Mouse (Mus musculus) left cerebral cortex, postnatal 14 days (tissue): ENCODE measurements around the gene Tmem217. TPM values are rescaled to one million over a fixed set of nuclear protein-coding genes. Genes with fewer than 3 reads are reported as not detected.
A peak's percentile ranks its signal among the peaks of the same experiment; 100 is the strongest.
"Not testable (repeated sequence)": the region's sequence is repeated elsewhere in the genome, so short reads cannot be mapped to it uniquely, and the experiment has no call there.

Experiments used
- DNase-seq, 2 experiments: peaks; one replicate each; pipeline ENCODE4 v3.0.0; 2021 to 2022; ENCODE audit warnings: low spot score in 2 of 2, mixed read lengths in 1 of 2
- intact Hi-C: fragments of 180-260 bp; cut with DNase I; formaldehyde crosslinking; loops from one replicate; pipeline ENCODE4 v1.15.1; 2025
- total RNA-seq, 2 experiments: library from RNA; stranded (reverse); gene quantifications; 2 replicates each; pipeline ENCODE4 v1.2.3; 2021

Tmem217 gene
- total RNA-seq, 2 experiments from 2014 or later, result 0.68 TPM; not detected in 1

- DNase-seq, result no peak
Observed at GRCm38 (mm10) chr17:29551019-29551418, 1.2 kb downstream of the Tmem217 start.

GRCm38 (mm10) chr17:29549543-29550428, 2.4 kb downstream of the Tmem217 start, which contains the start of the genes Gm17657 and Tbc1d22b:
Gene Gm17657 (minus strand): TSS chr17:29549638.
Gene Tbc1d22b (plus strand): TSS chr17:29549785.
- DNase-seq, result peak; percentile 93 to 95

More at GRCm38 (mm10) chr17:29551019-29551418, 1.2 kb downstream of the Tmem217 start:
- intact Hi-C loops, result no loop called here

DNA sequence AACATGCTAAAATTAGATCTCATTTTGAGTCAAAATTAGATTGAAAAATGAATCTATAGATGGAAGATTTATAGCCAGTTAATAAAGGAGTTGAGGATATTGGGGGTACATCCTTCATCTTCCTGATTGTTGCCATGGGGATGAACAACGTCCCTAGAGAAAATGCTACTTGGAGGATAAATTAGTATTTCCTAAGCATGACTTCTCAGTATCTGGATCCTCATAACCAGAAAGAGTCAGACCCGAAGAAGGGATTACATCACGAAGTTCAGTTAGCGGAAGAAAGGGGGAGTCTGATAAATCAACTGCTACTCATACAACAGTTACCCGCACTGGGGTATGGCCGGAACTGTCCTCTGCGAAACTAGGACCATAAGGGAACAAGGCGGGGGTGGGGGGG, 3.2 kb downstream of the Tmem217 start:
- intact Hi-C loops, result no loop called here
- no peak for DNase-seq

More at GRCm38 (mm10) chr17:29549543-29550428, 2.4 kb downstream of the Tmem217 start, which contains the start of the genes Gm17657 and Tbc1d22b:
- intact Hi-C loops, result no loop called here

DNA sequence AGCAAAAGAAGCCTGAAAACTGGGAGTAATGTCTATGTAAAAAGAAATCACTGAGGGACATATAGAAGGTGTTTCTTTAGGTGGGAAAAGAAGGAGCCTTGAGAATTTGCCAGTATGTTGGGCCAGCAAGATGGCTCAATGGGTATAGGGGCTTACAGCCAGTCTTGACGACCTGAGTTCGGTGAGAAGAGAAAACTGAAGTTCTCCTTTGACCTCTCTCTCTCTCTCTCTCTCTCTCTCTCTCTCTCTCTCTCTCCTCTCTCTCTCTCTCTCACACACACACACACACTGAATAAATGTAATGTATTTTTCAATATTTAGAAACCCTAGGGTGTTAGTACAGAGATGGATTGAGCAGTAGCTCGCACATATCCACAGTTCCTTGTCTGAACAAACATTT, 3.7 kb downstream of the Tmem217 start:
- intact Hi-C loops, result no loop called here
- no peak for DNase-seq

DNA sequence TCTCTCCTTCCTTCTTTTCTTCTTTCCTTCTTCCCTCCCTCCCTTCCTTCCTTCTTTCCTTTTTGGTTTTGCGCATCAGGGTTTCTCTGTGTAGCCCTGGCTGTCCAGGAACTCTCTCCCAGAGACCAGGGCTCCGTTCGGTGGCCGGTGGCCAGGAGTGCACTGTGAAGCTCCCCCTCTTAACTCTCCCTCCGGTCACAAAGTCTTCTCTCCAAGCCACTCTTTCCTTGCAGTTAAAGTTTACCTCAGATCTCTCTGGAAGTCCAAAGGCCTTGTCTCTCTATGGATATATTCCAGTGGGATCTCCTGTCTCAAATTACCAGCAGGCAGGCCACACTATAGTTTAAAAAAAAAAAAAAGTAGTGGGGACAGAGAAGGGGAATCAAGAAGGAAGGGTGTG, 6.9 kb downstream of the Tmem217 start:
- intact Hi-C loops, result no loop called here
- DNase-seq, result no peak

DNA sequence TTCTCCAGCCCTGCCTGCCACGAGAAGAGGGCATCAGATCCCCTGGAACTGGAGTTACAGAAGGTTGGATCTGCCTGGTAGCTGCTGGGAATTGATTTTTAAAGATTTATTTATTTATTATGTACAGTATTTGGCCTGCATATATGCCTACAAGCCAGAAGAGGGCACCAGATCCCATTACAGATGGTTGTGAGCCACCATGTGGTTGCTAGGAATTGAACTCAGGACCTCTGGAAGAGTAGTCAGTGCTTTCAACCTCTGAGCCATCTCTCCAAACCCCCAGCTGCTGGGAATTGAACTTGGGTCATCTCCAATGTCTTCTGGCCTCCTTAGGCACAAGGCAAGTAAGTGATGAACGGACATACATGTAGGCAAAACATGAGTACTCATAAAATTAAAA, 8.1 kb downstream of the Tmem217 start:
- DNase-seq, result no peak
- intact Hi-C loops, result no loop called here

DNA sequence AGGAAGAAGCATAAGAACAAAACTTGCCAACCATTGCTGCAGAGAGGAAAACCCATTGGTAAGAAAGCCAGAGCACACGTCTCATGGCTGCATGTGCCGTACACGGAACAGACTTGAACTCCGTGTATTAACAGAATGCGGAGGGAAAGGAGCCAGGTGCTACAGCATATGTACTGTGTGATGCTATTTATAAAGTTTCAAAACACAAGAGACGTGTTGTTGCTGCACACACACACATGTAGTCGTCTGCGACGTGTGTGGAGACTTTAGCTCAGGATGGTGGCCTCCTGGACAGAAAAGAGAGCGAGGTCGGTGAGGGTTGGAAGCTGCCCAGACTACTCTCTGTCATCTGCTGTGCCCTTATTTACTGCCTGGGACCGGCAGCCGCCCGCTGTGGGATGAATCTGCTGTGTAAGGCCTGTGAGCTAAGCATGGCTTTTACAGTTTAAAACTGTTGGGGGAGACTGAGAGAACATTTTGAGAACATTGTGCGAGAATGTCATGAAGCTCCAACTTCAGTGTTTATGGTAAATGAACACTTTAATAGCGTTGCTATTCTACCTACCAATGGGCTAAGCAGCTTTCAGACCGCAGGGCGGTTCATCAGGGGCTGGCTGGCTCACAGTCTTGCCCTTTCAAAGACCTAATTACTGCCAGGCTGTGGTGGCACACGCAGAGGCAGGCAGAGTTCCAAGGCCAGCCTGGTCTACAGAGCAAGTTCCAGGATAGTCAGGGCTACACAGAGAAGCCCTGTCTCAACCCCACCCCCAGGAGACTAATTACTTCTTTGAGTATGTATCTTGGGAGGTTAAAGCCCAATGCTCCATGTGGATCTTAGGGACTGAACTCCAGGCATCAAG, 9.1 kb downstream of the Tmem217 start:
- no peak for DNase-seq

DNA sequence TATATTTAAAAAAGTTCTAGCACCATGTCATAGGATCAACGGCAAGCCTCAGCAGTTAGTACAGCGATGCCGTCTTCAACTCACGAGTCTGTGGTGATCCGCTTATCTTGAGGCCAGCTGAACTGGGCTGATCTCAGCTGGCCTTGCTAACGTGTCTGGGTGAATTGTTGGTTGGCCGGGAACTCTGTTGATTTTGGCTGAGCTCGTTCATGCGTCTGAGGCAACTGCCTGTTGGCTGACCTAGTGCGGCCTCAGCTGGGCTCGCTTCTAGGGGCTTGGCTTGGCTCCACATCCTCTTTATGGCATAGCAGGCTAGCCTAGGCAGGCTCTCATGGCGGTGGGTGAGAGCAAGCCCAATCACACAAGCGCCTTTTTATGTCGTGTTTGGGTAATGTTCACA, 10.8 kb downstream of the Tmem217 start:
- intact Hi-C loops, result no loop called here
- DNase-seq, result no peak

More for the DNA sequence above, 9.1 kb downstream of the Tmem217 start:
- intact Hi-C loops, result no loop called here

GRCm38 (mm10) chr17:29540426-29540825, 11.8 kb downstream of the Tmem217 start:
- no peak for DNase-seq
- intact Hi-C loops, result no loop called here

GRCm38 (mm10) chr17:29533866-29534265, 18.3 kb downstream of the Tmem217 start:
- DNase-seq, result no peak
- intact Hi-C loops, result no loop called here

DNA sequence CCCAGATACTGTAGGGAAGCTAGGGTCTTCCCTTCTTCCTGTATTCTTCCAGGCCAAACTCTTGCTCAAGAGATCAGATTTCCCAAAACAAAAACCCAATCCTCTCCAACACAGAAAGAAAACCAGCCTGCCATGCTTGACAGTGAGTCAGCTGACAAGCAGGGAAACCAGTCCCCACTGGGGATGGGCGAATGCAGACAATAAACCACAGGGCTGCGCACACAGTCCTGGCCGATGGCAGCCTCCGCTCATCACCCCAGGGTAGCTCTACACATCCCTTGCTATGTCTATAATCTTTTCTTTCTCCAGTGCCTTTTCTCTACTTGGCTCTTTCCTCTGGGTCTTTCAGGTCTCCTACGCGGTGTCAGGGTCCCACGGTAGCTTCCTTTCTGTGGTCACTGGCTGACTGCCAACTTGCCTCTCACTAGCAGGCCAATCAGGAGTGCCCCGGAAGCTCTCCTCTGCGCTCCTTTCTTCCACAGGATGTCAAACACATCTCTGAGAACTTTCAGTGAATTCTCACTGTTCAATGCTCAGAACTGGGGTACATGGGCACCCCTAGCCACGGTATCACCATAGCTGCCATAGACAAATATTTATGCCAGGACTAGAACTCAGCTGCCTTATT, 20.3 kb downstream of the Tmem217 start:
- DNase-seq, result no peak
- intact Hi-C loops, result no loop called here

DNA sequence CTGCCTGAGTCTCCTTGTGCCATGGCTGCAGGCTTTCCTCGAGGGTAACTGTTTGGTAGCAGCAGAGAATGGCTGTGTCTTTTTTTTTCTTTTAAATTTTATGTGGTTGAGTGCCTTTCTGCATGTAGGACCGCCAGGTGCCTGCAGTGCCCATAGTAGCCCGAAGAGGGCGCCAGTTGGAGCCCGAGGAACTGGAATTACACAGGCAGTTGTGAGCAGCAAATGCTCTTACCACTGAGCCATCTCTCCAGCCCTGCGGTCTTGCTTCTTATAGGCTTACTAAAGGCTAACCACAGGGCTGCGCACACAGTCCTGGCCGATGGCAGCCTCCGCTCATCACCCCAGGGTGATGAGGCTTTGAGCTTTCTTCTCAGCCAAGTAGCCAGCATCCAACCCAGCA, 20.9 kb downstream of the Tmem217 start:
- no peak for DNase-seq
- intact Hi-C loops, result no loop called here

- intact Hi-C loops, result no loop called here
Observed at GRCm38 (mm10) chr17:29530508-29530907, 21.7 kb downstream of the Tmem217 start.

DNA sequence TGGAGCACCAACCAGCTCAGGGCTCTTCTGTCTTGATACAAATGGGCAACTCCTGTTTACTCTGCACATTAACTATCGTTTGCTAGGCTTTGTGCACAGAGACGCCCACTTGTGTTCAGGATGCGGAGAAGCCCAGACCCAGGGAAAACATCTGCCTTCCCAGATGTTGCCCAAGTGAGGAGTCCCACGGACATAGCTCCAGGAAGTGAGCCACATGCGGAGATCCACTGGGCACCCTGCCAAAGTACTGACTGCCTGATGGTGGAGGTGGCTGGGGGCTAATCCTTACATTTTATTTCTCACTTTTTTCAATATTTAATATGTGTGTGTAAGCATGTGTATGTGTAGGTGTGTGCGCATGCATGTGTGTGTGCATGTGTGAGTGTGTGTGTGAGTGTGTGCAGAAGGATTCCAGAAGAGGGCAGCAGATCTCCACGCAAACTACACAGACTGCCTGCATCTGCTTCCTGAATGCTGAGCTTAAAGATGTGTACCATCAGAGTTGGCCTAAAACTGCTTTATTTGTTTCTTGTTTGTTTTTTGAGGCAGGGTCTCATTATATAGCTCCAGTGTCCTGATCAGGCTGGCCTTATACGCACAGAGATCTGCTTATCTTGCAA, 23.5 kb downstream of the Tmem217 start:
- peak in 1 of 2 experiments; percentile 15 for DNase-seq
- intact Hi-C loops, result no loop called here

More at GRCm38 (mm10) chr17:29530508-29530907, 21.7 kb downstream of the Tmem217 start:
- no peak for DNase-seq

DNA sequence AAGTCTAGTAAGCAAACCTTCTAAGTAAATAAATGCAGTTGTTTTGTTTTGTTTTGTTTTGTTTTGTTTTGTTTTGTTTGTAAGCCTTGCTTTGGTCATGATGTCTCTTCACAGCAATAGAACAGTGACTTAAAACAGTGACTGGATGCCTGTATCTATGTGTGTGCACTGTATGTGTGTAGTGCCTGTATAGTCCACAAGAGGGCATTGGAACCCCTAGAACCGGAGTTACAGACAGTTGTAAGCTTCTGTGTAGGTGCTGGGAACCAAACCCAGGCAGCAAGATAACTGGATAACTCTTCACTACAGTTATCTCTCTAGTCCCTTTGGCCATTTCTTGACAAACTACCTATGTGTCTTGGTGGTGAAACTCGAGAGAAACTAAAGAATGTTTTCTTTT, 26.6 kb downstream of the Tmem217 start:
- DNase-seq, result no peak
- intact Hi-C loops, result no loop called here

- no peak for DNase-seq
- intact Hi-C loops, result no loop called here
Observed at GRCm38 (mm10) chr17:29519731-29520130, 32.5 kb downstream of the Tmem217 start.

GRCm38 (mm10) chr17:29518665-29519064, 33.5 kb downstream of the Tmem217 start:
- intact Hi-C loops, DNase-seq: not testable (repeated sequence)

GRCm38 (mm10) chr17:29514435-29514834, 37.8 kb downstream of the Tmem217 start:
- intact Hi-C loops, result loop anchor here (1.0 to 5.0 kb wide), 3 partner anchors 117 to 252 kb away; partner anchors contain the start of gene Ppil1
- DNase-seq, result peak; percentile 86 to 89
